Mouse (Mus musculus) liver, embryonic 14.5 days (tissue): ENCODE data around the gene Rbm8a2. TPM values are rescaled to one million over a fixed set of nuclear protein-coding genes. Genes with fewer than 3 reads are reported as not detected.

ENCODE experiments used
- ATAC-seq: fragments of 200-750 bp; cut with Nextera tagmentation; 2 replicates; pipeline ENCODE4 v1.8.0; 2017; ENCODE audit warnings: moderate number of reproducible peaks, mild to moderate bottlenecking, moderate library complexity; ENCODE audit not compliant: insufficient read depth
- DNase-seq, 3 experiments: peaks; one replicate each; pipeline ENCODE4 v3.0.0-alpha.2; 2012 to 2013; ENCODE audit warnings: low read depth in 3 of 3, low spot score in 3 of 3
- H3K27ac ChIP-seq: fragments of 300-500 bp; sonication (generic); 2 replicates; pipeline ENCODE4 v1.5.1; 2014; ENCODE audit warnings: moderate library complexity, mild to moderate bottlenecking, control low read depth, inconsistent platforms
- H3K27me3 ChIP-seq: fragments of 300-500 bp; sonication (generic); 2 replicates; pipeline ENCODE4 v1.6.1; 2014; ENCODE audit warnings: mild to moderate bottlenecking, low read length, moderate library complexity; ENCODE audit not compliant: control insufficient read depth, insufficient read depth
- H3K36me3 ChIP-seq: fragments of 300-500 bp; sonication (generic); replicated peaks from 2 replicates; pipeline ENCODE4 v1.6.1; 2014; ENCODE audit warnings: low read depth; ENCODE audit not compliant: control insufficient read depth, insufficient read depth
- H3K4me1 ChIP-seq, 2 experiments: fragments of 200-500 bp in 1 of 2; fragments of 300-500 bp in 1 of 2; sonication (generic) in 1 of 2; replicated peaks; 2 replicates each; pipeline ENCODE4 v1.6.1; 2012 to 2014; ENCODE audit warnings: antibody characterized with exemption in 1 of 2, inconsistent platforms in 1 of 2, low read length in 1 of 2; ENCODE audit not compliant: control insufficient read depth in 2 of 2, insufficient read depth in 2 of 2
- H3K4me2 ChIP-seq: fragments of 300-500 bp; sonication (generic); 2 replicates; pipeline ENCODE4 v1.6.1; 2014; ENCODE audit warnings: low read depth, mild to moderate bottlenecking, control low read depth, moderate library complexity
- H3K4me3 ChIP-seq, 2 experiments: fragments of 200-500 bp in 1 of 2; fragments of 300-500 bp in 1 of 2; sonication (generic) in 1 of 2; 2 replicates each; pipeline ENCODE4 v1.5.1; 2012 to 2014; ENCODE audit warnings: low read depth in 2 of 2, low read length in 2 of 2, mild to moderate bottlenecking in 2 of 2, control low read depth in 1 of 2, inconsistent platforms in 1 of 2, moderate library complexity in 1 of 2; ENCODE audit not compliant: insufficient read depth in 1 of 2
- H3K9ac ChIP-seq: fragments of 300-500 bp; sonication (generic); replicated peaks from 2 replicates; pipeline ENCODE4 v1.6.1; 2014; ENCODE audit warnings: mild to moderate bottlenecking, control low read depth, moderate library complexity
- H3K9me3 ChIP-seq: fragments of 300-500 bp; sonication (generic); 2 replicates; pipeline ENCODE4 v1.6.1; 2016; ENCODE audit warnings: low read length, mixed read lengths; ENCODE audit not compliant: control insufficient read depth
- CTCF ChIP-seq: IDR thresholded peaks from 2 replicates; pipeline ENCODE4 v1.5.1; 2016; ENCODE audit warnings: antibody characterized with exemption, low read depth, control low read depth
- EP300 ChIP-seq: IDR thresholded peaks from 2 replicates; pipeline ENCODE4 v1.6.1; 2016; ENCODE audit warnings: antibody characterized with exemption, low read depth
- WGBS: fragments of 180-500 bp; shearing (Covaris S2); extraction: QIAGEN DNeasy Blood & Tissue Kit; methylation state at CpG from one replicate; pipeline ENCODE4 v1.1.7; 2014; ENCODE audit not compliant: insufficient replicate concordance; 5-methylcytosine and 5-hydroxymethylcytosine counted together
- polyA plus RNA-seq, 2 experiments: library from polyadenylated mRNA; depleted of rRNA in 1 of 2; stranded (reverse) in 1 of 2; unstranded in 1 of 2; fragments of >200 nt; fragmentation: Nextera tagmentation in 1 of 2; extraction: Ambion mirVana in 1 of 2; gene quantifications; 2 replicates each; pipeline versions ENCODE4 v1.2.1 to v1.2.3; 2012 to 2014

The Rbm8a2 gene
- polyA plus RNA-seq, 2 experiments = 0.13 to 0.37 TPM

DNA sequence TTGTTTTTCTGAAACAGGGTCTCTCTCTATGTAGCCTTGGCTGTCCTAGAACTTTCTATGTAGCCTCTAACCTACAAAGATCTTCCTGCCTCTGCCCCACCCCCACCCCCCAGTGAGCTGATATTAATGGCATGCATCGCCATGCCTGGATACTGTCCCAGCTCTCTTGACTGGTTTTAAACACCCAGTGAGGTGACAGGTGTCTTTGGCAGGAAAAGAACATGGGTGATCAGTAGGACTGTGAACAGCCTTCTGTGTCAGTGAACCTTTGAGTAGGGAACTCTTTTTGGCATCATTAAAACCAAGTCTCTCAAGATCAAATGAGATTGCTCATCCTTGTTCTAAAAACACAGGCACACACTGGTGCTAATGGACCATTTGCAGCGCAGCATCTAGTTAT lies 17.1 kb downstream of the Rbm8a2 start:
- no peak overlapping the region for H3K9ac ChIP-seq
- WGBS = 72% methylated on average over 2 of the region's 2 CpGs
- no peaks in the 10 kb centered on the region for H3K4me1 ChIP-seq
- H3K36me3 ChIP-seq = no peaks in the 10 kb centered on the region
- no peak overlapping the region for H3K4me3 ChIP-seq
- DNase-seq (no peak), ATAC-seq (no peak)
- TF ChIP-seq CTCF (no peak), EP300 (no peak)
- H3K9me3 ChIP-seq = no peaks in the 10 kb centered on the region
- H3K4me2 ChIP-seq = no peak overlapping the region
- no peaks in the 10 kb centered on the region for H3K27me3 ChIP-seq
- no peak overlapping the region for H3K27ac ChIP-seq

GRCm38 (mm10) chr1:175950851-175951250 lies 28.1 kb downstream of the Rbm8a2 start:
- no peak overlapping the region for H3K27ac ChIP-seq
- H3K4me2 ChIP-seq = no peak overlapping the region
- ATAC-seq = no peak
- no peaks in the 10 kb centered on the region for H3K9me3 ChIP-seq
- no peaks in the 10 kb centered on the region for H3K4me1 ChIP-seq
- no peaks in the 10 kb centered on the region for H3K27me3 ChIP-seq
- H3K4me3 ChIP-seq = no peak overlapping the region
- no peaks in the 10 kb centered on the region for H3K36me3 ChIP-seq
- no peak for DNase-seq
- TF ChIP-seq CTCF = no peak
- TF ChIP-seq EP300 = no peak
- H3K9ac ChIP-seq = no peak overlapping the region
- 76% methylated on average over 2 of the region's 2 CpGs for WGBS

GRCm38 (mm10) chr1:175950421-175950820 lies 28.5 kb downstream of the Rbm8a2 start:
- WGBS = 66% methylated on average over 3 of the region's 3 CpGs
- H3K9me3 ChIP-seq = no peaks in the 10 kb centered on the region
- H3K4me1 ChIP-seq = no peaks in the 10 kb centered on the region
- no peaks in the 10 kb centered on the region for H3K36me3 ChIP-seq
- ATAC-seq = no peak
- H3K27me3 ChIP-seq = no peaks in the 10 kb centered on the region
- TF ChIP-seq CTCF = no peak
- TF ChIP-seq EP300 = no peak
- no peak overlapping the region for H3K4me2 ChIP-seq
- no peak overlapping the region for H3K27ac ChIP-seq
- DNase-seq = no peak
- no peak overlapping the region for H3K9ac ChIP-seq
- H3K4me3 ChIP-seq = no peak overlapping the region

DNA sequence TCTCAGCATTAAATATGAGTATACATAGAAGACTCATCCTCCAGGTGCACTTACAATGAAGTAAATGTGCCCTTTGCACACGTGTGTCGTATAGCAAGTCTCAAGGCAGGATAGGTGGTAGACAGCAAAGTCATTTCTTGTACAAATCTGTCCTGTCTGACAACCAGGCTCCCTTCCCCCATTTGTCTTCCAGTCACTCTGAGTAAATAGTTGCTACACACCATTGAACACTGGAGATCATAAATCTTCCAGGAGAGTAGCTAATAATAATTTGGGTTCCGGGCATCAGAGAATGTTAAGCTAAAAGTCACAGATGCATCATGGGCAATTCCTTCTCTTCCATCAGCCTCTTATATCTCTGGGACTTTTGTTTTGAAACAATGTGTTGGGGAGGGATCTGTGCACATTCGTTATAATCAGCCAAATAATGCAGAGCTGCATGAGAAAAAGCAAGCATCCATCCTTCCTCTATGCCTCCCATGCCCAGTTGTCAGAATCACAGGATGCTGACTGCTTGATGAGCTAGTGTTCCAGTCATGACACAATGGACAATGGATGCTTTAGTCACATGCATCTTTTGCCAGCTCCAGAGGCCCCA lies 32.1 kb downstream of the Rbm8a2 start:
- no peak overlapping the region for H3K27ac ChIP-seq
- no peaks in the 10 kb centered on the region for H3K9me3 ChIP-seq
- H3K36me3 ChIP-seq = no peaks in the 10 kb centered on the region
- no peak for DNase-seq
- no peak overlapping the region for H3K4me2 ChIP-seq
- H3K4me1 ChIP-seq = no peaks in the 10 kb centered on the region
- H3K4me3 ChIP-seq = no peak overlapping the region
- no peak for ATAC-seq
- TF ChIP-seq EP300 = no peak
- TF ChIP-seq CTCF = no peak
- no peaks in the 10 kb centered on the region for H3K27me3 ChIP-seq
- no peak overlapping the region for H3K9ac ChIP-seq
- 51% methylated on average over 4 of the region's 4 CpGs for WGBS

GRCm38 (mm10) chr1:175943168-175943567 lies 35.7 kb downstream of the Rbm8a2 start:
- TF ChIP-seq CTCF = no peak
- no peak for TF ChIP-seq EP300
- no peak overlapping the region for H3K9ac ChIP-seq
- no peaks in the 10 kb centered on the region for H3K36me3 ChIP-seq
- H3K4me2 ChIP-seq = no peak overlapping the region
- H3K27ac ChIP-seq = no peak overlapping the region
- DNase-seq (no peak), ATAC-seq (no peak)
- no peaks in the 10 kb centered on the region for H3K4me1 ChIP-seq
- no peak overlapping the region for H3K4me3 ChIP-seq
- no peaks in the 10 kb centered on the region for H3K27me3 ChIP-seq
- no peaks in the 10 kb centered on the region for H3K9me3 ChIP-seq
- 71% methylated on average over 7 of the region's 7 CpGs for WGBS
